Mouse (Mus musculus): Measurements from ENCODE around the gene Eps15l1.
A peak's percentile ranks its signal among the peaks of the same experiment; 100 is the strongest.

Gene Eps15l1

DNA sequence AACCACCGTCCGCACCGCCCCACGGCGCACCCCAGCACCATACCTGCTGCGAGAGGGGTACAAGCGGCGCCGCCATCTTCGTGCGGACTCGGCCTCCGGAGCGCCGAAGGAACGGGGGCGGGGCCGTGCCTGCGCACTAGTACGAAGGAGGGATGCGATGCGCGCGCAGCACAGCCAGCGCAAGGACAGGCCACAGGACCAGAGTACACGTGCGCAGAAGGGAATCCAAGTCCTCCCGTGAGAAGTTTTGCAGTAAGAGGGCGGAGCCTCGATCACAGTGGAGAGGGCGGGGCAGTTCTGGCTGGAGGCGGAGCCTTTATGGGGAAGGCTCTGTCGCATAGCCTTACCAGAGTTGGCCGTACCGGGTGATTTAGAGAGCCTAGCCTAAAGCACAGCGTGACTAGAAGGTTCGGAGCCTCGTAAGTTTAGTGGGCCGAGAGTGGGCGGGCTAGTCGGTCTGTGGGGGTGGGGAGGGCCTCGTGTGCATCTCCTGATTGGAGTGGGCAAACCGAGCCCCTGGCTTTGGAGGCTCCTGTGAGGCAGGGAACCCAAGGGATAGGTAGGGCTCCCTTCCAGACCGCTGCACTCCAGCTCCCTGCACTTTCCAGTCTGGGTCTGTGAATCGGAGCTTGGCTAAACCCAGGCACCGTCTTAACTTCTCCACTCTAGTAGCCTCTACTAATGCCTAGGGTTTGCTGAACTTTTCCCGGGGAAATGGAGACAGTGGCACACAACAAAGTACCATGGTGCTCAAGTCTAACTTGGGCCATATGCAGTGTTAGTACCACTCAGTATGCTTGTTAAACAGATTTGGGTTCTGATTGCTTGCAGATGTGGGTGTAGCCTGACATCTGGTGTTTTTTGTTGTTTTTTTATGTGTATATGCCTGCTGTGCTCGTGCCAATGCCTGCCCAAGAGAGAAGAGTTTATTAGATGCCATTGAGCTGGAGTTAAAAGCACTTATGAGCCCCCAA lies at the start of gene Eps15l1:
Eps15l1 (minus strand) TSS at position 99 of the 974 bp plus-strand sequence.
- DNase-seq (ENCODE audit: low read depth, low spot score), result peak; percentile 99

DNA sequence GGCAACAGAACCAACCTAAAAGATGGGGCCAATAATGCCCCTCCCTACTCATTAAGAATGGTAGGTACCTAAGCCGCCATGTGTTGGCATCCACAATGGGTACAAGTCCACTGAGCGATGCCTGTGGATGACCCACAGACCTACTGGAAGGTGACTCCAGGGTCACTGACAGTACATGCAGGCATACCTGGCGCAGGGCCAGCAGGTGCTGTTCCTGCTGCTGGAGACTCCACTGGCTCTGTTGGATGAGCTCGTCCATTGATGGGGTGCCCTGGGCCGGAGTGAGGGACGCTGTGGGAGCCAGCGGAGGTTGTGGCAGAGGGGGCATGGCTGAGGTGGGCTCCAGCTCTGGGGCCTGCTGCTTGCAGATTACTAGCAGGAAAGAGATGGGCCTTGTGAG lies 49.4 kb upstream of the Eps15l1 start:
- no peak for DNase-seq (ENCODE audit: low read depth, low spot score)

DNA sequence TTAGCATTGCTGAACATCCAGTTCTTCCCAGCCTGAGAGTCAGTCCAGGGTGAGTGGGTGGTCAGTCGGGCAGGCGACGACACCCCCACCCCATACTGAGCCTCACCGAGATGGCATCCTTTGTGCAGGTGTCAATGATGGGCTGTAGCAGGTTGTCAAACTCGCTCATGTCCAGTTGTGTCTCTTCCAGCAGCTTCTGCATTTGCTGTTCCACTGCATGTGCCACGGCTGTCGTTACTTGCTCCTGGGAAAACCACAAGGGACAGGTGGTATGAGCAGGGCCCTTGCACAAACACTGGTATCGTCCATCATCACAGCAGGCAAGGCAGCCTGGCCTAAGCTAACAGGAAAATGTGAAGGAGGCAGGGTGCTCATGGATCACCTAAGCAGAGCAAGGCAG lies 48.7 kb upstream of the Eps15l1 start:
- DNase-seq (ENCODE audit: low read depth, low spot score), result no peak

GRCm38 (mm10) chr8:72469243-72469642 lies 48.0 kb upstream of the Eps15l1 start:
- no peak for DNase-seq (ENCODE audit: low read depth, low spot score)

- DNase-seq (ENCODE audit: low read depth, low spot score), result no peak
Measured at GRCm38 (mm10) chr8:72464211-72464610, 43.0 kb upstream of the Eps15l1 start.

GRCm38 (mm10) chr8:72459881-72460533 lies 38.7 kb upstream of the Eps15l1 start:
- DNase-seq (ENCODE audit: low read depth, low spot score), result no peak

GRCm38 (mm10) chr8:72458457-72458856 lies 37.2 kb upstream of the Eps15l1 start:
- no peak for DNase-seq (ENCODE audit: low read depth, low spot score)

DNA sequence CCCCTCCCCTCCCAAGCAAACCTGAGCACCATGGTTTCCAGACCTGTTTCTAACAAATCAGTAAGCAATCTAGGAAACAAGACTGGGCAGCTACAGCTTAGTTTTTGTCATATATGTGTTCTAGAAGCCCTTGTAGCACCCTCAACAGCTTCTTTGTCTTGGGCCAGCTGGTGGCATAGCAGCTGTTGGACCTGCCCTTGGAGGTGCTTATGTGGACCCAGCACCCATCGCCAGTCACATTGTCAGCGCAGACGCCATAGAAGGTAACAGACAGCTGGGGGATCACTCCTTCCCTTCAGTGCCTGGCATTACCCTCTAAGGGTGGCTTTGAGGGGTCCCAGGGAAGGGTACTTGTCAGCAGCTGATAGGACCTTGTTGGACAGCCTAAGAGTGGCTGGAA lies 36.5 kb upstream of the Eps15l1 start:
- DNase-seq (ENCODE audit: low read depth, low spot score), result no peak

DNA sequence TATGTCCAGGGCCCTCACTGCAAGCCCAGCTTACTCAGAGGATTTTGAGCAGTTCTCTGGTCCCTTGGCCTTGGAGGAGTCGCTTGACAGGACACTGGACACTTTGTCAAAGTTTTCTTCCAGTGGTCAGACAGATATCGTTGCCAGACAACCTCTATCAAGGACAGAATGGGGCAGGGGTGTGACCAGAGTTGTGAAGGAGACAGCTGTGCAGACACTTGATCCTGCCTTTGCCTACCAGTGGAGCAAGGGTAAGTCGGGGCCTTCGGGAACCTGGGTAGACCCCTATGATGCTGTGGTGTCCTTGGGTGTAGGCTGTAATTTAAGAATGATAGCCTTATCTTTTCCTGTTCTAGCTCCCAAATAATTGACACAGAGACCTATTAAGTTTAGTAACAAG lies 34.1 kb upstream of the Eps15l1 start:
- no peak for DNase-seq (ENCODE audit: low read depth, low spot score)

GRCm38 (mm10) chr8:72453904-72454303 lies 32.6 kb upstream of the Eps15l1 start:
- no peak for DNase-seq (ENCODE audit: low read depth, low spot score)

GRCm38 (mm10) chr8:72451516-72451915 lies 30.3 kb upstream of the Eps15l1 start:
- no peak for DNase-seq (ENCODE audit: low read depth, low spot score)

GRCm38 (mm10) chr8:72445071-72445470 lies 23.8 kb upstream of the Eps15l1 start:
- no peak for DNase-seq (ENCODE audit: low read depth, low spot score)

DNA sequence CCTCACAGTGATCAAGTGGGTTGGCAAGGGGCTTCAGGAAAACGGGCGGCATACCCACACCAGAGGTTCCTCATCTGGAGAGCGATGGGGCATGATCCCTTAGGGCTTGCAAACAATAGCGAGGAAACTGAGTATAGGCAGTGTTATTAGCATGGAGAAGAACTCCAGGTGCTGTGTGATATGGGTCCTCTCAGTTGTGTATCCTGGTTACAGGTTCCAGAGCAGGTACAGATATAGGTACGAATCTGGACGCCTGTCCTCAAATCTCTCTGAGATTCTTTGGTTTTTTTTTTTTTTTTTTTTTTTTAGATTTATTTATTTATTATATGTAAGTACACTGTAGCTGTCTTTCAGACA lies 22.7 kb upstream of the Eps15l1 start:
- DNase-seq (ENCODE audit: low read depth, low spot score), result no peak

DNA sequence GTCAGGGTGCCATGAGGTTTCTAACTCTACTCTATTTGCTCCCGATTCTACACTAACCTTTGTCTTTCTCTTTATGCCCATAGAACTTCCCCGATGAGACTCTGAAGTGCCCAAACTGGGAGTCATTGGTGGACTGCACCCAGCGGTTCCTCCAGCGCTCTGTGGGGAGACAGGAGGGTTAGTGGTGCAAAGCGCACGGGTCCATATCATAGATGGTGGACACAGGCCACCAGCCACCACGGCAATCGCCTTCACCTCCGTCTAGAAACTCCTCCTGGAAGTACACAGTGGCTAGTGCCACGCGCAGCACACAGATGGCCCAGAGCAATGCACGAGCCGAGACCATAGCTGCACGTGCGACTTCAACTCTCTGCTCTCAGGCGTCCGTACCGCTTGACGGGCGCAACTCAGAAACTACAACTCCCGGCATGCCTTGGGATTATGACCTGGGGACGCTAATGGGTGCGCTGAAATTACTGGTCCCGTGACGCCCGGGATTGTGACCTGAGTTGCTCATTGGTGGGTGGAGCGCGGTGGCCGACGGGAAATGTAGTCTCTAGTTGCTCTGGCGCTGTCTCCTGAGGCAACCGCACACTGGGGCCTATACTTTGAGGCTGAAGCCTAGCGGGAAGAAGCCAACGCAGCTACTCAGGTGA lies 22.2 kb upstream of the Eps15l1 start, which contains the start of the genes Calr3 and 1700030K09Rik:
Calr3 (minus strand) TSS at position 533 of the 656 bp plus-strand sequence.
1700030K09Rik (plus strand) TSS at position 543 of the 656 bp plus-strand sequence.
- DNase-seq (ENCODE audit: low read depth, low spot score), result peak; percentile 95

GRCm38 (mm10) chr8:72438248-72439015 lies 17.2 kb upstream of the Eps15l1 start:
- no peak for DNase-seq (ENCODE audit: low read depth, low spot score)

GRCm38 (mm10) chr8:72434952-72435351 lies 13.7 kb upstream of the Eps15l1 start:
- DNase-seq (ENCODE audit: low read depth, low spot score), result no peak

DNA sequence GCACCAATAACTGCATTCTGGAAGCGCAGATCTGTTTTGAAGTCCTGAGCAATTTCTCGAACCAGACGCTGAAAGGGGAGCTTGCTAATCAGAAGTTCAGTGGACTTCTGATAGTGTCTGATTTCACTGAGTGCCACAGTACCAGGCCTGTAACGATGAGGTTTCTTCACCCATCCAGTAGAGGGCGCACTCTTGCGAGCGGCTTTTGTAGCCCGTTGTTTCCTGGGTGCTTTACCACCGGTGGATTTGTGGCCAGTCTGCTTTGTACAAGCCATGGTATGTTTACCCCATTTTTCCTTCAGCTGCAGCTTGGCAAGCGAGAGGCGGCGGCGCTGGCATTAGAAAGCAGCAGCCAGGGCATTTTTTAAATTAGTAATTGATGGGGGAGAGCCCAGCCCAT lies 8.4 kb upstream of the Eps15l1 start:
- DNase-seq (ENCODE audit: low read depth, low spot score), result no peak

GRCm38 (mm10) chr8:72422926-72423325 lies 1.7 kb upstream of the Eps15l1 start:
- no peak for DNase-seq (ENCODE audit: low read depth, low spot score)

DNA sequence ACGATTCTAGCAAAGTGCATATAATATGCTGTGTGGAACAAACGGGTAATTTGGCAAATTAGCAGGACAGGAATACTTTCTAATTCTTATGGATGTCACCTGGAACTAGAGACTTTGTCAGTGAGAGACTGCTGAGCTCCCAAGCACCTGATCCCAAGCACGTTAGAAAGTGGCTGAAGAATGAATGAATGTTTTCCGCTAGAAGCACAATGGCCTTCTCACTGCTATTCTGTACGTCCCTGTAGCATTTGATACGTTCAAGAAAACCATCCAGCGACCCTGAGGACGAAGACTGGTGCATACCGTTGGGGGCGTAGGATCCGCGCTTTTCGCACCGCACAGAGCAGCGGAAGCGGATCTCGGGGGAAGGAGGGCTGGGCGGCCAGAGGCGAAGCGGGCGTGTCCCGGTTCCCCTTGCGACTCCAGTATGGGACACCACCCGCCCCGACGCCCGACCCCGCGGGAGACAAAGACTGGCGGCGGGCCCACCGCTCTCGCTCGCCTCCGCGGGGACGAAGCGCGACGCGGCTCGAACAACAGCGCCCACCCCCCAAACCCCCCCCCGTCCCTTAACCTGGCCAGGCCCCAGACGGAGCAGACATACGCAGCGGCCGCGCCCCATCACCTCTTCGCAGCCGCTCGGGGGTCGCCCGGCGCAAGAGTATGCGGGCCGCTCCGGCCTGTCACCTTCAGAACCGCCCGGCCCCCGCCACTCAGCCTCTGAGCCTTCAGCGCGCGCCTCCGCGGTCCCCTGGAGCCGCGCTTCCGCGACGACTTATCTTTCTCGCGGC lies 494 bp downstream of the Eps15l1 start:
- DNase-seq (ENCODE audit: low read depth, low spot score), result peak; percentile 11

DNA sequence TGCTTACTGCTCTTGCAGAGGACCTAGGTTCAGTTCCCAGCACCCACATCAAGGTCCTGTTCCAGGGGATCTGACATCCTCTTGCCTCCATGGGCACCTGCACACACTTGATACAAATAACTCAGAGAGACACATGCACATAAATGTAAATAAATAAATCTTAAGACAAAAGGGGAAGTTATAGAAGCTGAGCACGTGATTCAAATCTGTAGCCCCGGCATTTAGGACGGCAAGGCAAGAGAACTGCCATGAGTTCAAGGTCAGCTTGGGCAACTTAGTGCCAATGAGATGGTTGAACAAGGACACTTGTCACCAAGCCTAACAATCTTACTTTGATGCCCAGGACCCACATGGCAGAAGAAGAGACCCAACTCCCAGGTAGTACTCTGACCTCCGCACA lies 3.2 kb downstream of the Eps15l1 start:
- DNase-seq (ENCODE audit: low read depth, low spot score), result no peak

DNA sequence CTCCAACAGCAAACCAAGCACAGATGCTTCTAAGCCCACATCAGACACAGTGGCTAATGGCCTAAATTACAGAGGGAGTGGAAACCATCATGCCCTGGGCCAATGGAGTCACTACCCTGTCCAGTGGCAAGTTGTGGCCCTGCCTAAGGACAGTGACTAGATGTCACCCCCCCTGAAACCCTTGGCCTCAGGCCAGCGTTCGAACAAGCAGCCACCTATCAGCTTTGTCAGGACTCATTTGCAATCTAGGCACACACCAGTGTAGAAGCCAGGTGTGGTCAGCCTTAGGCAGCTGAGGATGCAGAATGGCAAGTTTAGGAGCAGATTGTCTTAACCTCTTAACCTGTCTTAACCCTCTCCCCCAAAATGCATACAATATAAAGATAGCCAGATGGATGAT lies 6.0 kb downstream of the Eps15l1 start:
- DNase-seq (ENCODE audit: low read depth, low spot score), result no peak
